Mouse (Mus musculus) embryo, embryonic 11.5 days (tissue): ENCODE measurements at regions not wholly inside any gene's neighbourhood (a gene's known extent, or its start where the extent isn't known, plus 50 kb on each side); places are given as distances from the start of the nearest gene placed in this dataset.

ENCODE experiments used
- DNase-seq: peaks from one replicate; pipeline ENCODE4 v3.0.0-alpha.2; 2012; ENCODE audit warnings: low read depth, low spot score

DNA sequence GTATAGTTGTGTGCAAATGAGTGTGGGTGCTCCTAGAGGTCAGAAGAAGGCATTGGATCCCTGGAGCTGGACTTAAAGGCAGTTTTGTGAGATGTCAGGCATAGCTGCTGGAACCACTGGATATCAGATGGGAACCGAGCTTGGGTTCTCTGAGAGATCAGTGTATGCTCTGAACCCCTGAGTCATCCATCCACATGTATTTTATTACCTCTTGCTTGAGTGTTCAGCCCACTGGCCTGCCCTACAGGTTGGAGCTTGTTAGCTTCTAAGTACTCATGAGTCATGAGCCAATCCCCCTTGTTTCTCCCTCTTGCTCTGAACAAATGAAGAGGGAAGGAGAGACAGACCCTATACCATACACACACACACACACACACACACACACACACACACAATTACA, 119.4 kb upstream of the Gdnf start:
- DNase-seq = no peak

- DNase-seq = no peak
Measured at GRCm38 (mm10) chr15:7692096-7692495, 118.5 kb upstream of the Gdnf start.

GRCm38 (mm10) chr15:7694037-7694436, 116.6 kb upstream of the Gdnf start:
- DNase-seq = no peak

DNA sequence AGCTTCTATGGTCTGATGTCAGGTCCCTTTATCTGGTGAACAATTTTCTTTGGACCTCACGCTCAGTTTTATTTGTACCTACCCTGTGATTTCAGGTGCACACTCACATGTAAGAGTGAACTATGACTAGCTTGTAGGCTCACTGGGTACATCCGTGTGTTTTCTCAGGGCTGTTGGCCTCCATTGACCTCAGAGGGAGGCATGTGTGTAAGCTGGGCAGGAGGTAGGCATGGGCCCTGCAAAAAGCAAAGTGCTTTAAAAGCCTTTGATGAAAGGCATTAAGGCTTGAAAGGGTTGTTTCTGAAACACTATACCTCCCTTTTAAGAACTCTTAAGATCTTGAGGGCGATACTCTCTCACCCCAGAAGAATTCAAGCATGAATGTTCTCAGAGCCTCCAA, 112.9 kb upstream of the Gdnf start:
- DNase-seq = no peak

GRCm38 (mm10) chr15:7708836-7709235, 101.8 kb upstream of the Gdnf start:
- DNase-seq = no peak

DNA sequence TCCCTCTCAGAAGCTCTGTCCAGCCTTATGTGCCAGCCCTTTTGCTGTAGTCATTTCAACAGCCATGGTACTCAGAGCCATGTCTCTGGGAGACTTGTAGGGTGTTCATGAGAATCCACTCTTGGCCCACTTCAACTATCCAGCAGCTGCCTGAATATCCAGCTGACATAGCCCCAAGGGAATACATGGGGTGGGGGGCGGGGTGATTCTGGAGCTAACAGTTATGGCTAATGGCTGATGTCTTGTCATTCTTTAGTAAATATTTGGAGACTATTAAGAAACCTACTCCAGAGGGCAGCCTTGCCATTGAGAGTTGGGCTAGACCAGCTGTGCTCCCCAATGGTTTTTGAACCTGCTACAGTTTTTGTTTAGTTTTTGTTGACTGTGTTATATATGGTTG, 96.0 kb upstream of the Gdnf start:
- DNase-seq = no peak

DNA sequence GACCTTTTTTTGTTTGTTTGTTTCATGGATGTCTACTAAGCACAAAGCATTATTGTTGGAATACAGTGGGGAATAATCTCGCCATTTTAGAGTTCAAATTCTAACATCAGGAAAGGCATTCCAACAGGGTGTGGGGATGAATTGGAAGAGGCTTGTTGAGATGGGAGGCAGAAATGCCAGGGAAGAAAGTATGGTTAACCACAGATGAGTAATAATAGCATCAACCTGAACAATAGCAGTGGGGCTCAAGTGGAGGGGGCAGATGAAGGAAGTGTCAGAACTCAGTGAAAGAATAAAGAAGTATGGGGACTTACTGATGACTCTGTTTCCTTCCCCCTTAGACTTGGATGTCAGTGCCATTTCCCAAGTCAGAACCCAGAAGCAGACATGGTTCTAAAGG, 94.5 kb upstream of the Gdnf start:
- DNase-seq = no peak

DNA sequence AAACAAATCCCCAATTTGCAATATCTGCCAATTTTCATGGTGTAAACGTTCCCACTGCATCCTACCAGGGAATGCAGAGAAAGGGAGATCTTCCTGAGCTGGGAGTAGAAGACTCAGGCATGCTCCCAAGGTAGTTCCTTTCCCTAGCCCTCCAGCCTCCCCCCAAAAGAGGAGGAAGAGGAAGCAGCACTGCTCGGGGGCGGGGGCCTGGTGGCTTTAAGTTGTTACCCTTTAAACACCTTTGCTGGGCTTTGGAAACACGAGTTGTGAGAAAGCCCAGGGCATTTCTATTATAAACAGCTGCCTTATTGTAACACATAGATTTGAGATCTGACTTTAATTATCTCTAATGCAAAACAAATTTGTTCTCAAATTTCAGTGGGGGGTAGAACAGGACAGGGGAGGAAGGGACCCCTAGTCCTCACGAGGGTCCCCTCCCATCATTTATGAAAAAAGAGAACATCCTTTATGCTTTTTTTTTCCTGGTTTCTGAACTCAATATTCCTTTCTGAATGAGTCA, 87.4 kb upstream of the Gdnf start:
- no peak for DNase-seq

DNA sequence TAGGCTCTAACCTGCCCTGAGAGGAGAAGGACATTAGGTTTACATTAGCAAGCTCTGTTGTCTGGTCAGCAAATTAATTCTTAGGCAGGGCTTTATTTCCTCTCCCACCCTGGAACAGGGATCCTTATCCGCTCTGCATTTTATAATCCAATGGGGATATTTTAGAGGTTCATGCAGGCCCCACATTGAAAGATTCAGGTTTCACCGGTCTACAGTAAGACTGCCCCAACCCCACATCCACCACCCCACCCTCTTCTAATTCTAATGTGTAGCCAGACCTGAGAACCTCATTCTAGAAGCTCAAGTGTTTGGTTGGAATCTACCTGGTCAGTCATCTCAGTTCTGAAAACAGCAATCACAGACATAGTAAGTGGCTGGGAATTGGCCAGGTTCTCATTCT, 86.9 kb upstream of the Gdnf start:
- no peak for DNase-seq

DNA sequence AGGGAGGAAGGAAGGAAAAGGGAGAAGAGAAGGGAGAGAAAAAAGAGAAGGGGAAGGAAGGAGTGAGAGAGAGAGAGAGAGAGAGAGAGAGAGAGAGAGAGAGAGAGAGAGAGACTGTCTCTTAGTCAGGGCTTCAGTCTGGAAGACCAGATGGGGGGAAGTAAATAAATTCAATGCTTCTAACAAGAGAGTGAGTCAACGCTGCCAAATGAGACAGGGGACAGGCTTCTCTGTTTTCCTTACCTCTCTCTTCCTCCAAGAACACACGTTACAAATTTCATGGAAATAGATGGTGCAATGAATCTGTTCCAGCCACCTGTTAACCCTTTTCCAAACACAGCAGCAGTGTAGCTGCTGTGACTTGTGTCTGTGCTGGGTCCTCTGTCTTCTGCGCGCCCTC, 85.1 kb upstream of the Gdnf start:
- no peak for DNase-seq

DNA sequence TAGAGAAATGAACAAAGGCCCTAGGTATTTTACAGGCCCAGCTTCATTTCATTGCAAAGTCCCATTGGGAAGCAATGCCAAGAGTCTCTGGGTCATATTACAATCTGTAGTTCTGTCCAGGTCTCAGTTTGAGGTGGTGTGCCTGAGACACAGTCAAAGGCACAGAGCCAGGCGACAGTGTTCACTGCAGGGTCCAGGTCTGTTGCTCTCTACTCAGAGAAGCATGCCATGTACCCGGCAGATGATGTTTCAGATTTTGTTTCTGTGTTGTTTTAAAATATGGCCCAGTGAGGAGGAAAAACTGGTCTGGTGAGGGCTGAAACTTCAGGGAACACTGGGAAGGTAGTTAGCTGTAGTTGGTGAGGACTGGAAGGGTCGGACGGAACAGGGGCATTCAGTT, 63.1 kb upstream of the Gdnf start:
- DNase-seq = no peak

DNA sequence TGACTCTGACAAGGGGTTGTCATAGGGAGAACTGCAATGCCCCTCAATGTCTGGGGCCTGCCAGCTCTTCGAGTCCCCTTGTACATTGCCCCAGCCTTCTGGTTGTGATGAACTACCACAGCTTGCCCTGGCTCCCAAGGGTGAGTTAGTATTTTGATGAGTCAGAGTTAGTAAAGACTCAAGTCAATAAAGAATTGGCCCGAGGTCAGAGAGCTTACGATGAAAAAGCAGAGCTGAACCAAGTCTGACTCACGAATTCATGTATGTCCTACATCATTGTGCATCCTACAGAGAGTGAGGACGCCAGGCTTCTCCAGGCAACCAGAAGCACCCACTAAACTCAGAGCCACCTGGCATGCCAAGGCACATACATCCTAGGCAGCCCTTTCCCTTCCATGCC, 60.2 kb upstream of the Gdnf start:
- DNase-seq = no peak
